Mouse (Mus musculus) liver, adult 10 weeks (tissue): ENCODE measurements around the gene Kank4. TPM values are rescaled to one million over a fixed set of nuclear protein-coding genes. Genes with fewer than 3 reads are reported as not detected.

Experiments used
- polyA plus RNA-seq: library from polyadenylated mRNA; stranded (reverse); fragments of 350-450 nt; fragmentation: Illumina TruSeq; extraction: RNeasy Lipid Tissue Mini Kit (QIAGEN cat#74804); gene quantifications from one replicate; pipeline ENCODE4 v1.2.3, GENCODE M21; 2014; ENCODE audit warnings: low read depth, low replicate concordance

Kank4 gene
- not detected for polyA plus RNA-seq

GRCm38 (mm10) chr4:98817184-98817911 is at the start of gene Kank4:
Gene Kank4 (minus strand): TSS chr4:98817537.

DNA sequence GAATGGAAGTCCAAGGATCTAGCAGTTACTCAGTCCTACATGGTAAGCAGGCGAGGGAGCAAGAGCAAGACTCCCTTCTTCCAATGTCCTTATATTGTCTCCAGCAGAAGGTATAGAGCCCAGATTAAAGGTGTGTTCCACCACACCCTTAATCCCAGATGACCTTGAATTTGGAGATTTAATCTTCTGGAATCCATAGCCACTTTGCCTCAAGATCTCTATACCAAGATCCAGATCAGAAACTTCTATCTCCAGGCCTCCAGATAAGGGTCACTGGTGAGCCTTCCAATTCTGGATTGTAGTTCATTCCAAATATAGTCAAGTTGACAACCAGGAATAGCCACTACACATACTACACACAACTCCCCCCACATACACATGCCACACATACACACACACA is 6.4 kb upstream of the Kank4 start, which contains the start of gene I0C0044D17Rik:
Gene I0C0044D17Rik (minus strand): TSS at position 101 of the 400 bp plus-strand sequence.

GRCm38 (mm10) chr4:98726590-98727237 is 90.6 kb downstream of the Kank4 start, which contains the start of gene L1td1:
Gene L1td1 (plus strand): TSS chr4:98726734.

Other genes with a start within 250 kb of the Kank4 start
- gene L1td1, start 90.8 kb downstream of the Kank4 start, polyA plus RNA-seq, result not detected
- not detected for gene I0C0044D17Rik, start 6.3 kb upstream of the Kank4 start, polyA plus RNA-seq
- gene Usp1, start 106.3 kb upstream of the Kank4 start, polyA plus RNA-seq, result 31.0 TPM
- gene Angptl3, start 213.4 kb upstream of the Kank4 start, polyA plus RNA-seq, result 2,646 TPM